Mouse (Mus musculus) lung, postnatal 0 days (tissue): ENCODE data around the gene Kcnj11.

ENCODE experiments used
- CTCF ChIP-seq: IDR thresholded peaks from 2 replicates; pipeline ENCODE4 v1.5.1; 2016; ENCODE audit warnings: antibody characterized with exemption, mild to moderate bottlenecking
- EP300 ChIP-seq: IDR thresholded peaks from 2 replicates; pipeline ENCODE4 v1.6.1; 2016; ENCODE audit warnings: antibody characterized with exemption, mild to moderate bottlenecking, control low read depth

- TF ChIP-seq CTCF = no peak
- TF ChIP-seq EP300 = no peak
Measured at GRCm38 (mm10) chr7:46105484-46105883, 4.9 kb upstream of the Kcnj11 start.
